Mouse (Mus musculus) stomach, embryonic 14.5 days (tissue): ENCODE measurements at regions not wholly inside any gene's neighbourhood (a gene's known extent, or its start where the extent isn't known, plus 50 kb on each side); places are given as distances from the start of the nearest gene placed in this dataset.

Source experiments
- ATAC-seq: fragments of 200-750 bp; cut with Nextera tagmentation; 2 replicates; pipeline ENCODE4 v1.8.0; 2017; ENCODE audit warnings: low read depth, moderate TSS enrichment; ENCODE audit not compliant: insufficient number of reproducible peaks, insufficient read depth, low FRiP score
- H3K27ac ChIP-seq: fragments of 300-500 bp; sonication (generic); 2 replicates; pipeline ENCODE4 v1.5.1; 2014; ENCODE audit warnings: mild to moderate bottlenecking, low read length, moderate library complexity, mixed read lengths
- H3K27me3 ChIP-seq: fragments of 300-500 bp; sonication (generic); 2 replicates; pipeline ENCODE4 v1.6.1; 2014; ENCODE audit warnings: low read length, control low read depth, mixed read lengths; ENCODE audit not compliant: control insufficient read depth, insufficient read depth
- H3K36me3 ChIP-seq: fragments of 300-500 bp; sonication (generic); 2 replicates; pipeline ENCODE4 v1.6.1; 2014; ENCODE audit warnings: mild to moderate bottlenecking, control low read depth, low read length, moderate library complexity, mixed read lengths; ENCODE audit not compliant: control insufficient read depth, insufficient read depth
- H3K4me1 ChIP-seq: fragments of 300-500 bp; sonication (generic); 2 replicates; pipeline ENCODE4 v1.6.1; 2014; ENCODE audit warnings: low read length, control low read depth, mixed read lengths; ENCODE audit not compliant: control insufficient read depth, insufficient read depth
- H3K4me2 ChIP-seq: fragments of 300-500 bp; sonication (generic); replicated peaks from 2 replicates; pipeline ENCODE4 v1.6.1; 2014; ENCODE audit warnings: low read depth, low read length, control low read depth
- H3K4me3 ChIP-seq: fragments of 300-500 bp; sonication (generic); 2 replicates; pipeline ENCODE4 v1.5.1; 2014; ENCODE audit warnings: low read depth, low read length, control low read depth
- H3K9ac ChIP-seq: fragments of 300-500 bp; sonication (generic); replicated peaks from 2 replicates; pipeline ENCODE4 v1.6.1; 2014; ENCODE audit warnings: low read depth, mild to moderate bottlenecking, control low read depth, low read length, moderate library complexity, mixed read lengths
- H3K9me3 ChIP-seq: fragments of 300-500 bp; sonication (generic); 2 replicates; pipeline ENCODE4 v1.6.1; 2016; ENCODE audit warnings: low read depth, low read length, control low read depth; ENCODE audit not compliant: control insufficient read depth
- WGBS: fragments of 180-500 bp; shearing (Covaris S2); extraction: QIAGEN DNeasy Blood & Tissue Kit; methylation state at CpG from one replicate; pipeline ENCODE4 v1.1.7; 2014; 5-methylcytosine and 5-hydroxymethylcytosine counted together

- Histone ChIP-seq H3K4me1 (peaks cover 8% of the 10 kb centered on the region), H3K9ac (peak overlapping the region; percentile 21; the same call in 1 of the 2 replicates), H3K4me2 (peak overlapping the region; percentile 83), H3K9me3 (no peaks in the 10 kb centered on the region), H3K27ac (peak overlapping the region; percentile 64), H3K27me3 (no peaks in the 10 kb centered on the region), H3K36me3 (no peaks in the 10 kb centered on the region), H3K4me3 (peak overlapping the region; percentile 45)
- 1% methylated on average over 38 of the region's 38 CpGs for WGBS
- peak; percentile 84 for ATAC-seq
Measured at GRCm38 (mm10) chr4:53217608-53218290, 58.1 kb upstream of the Abca1 start.

- no peak overlapping the region for H3K9ac ChIP-seq
- no peaks in the 10 kb centered on the region for H3K4me1 ChIP-seq
- H3K4me2 ChIP-seq = no peak overlapping the region
- H3K36me3 ChIP-seq = no peaks in the 10 kb centered on the region
- no peaks in the 10 kb centered on the region for H3K9me3 ChIP-seq
- no peaks in the 10 kb centered on the region for H3K27me3 ChIP-seq
- H3K4me3 ChIP-seq = no peak overlapping the region
- WGBS = 39% methylated on average over 4 of the region's 4 CpGs
- no peak overlapping the region for H3K27ac ChIP-seq
- ATAC-seq = no peak
Measured at GRCm38 (mm10) chr4:53212541-53212940, 52.8 kb upstream of the Abca1 start.

- Histone ChIP-seq H3K27me3 (no peaks in the 10 kb centered on the region), H3K36me3 (no peaks in the 10 kb centered on the region), H3K9ac (no peak overlapping the region), H3K4me1 (no peaks in the 10 kb centered on the region), H3K27ac (no peak overlapping the region), H3K4me3 (no peak overlapping the region), H3K9me3 (no peaks in the 10 kb centered on the region), H3K4me2 (no peak overlapping the region)
- no peak for ATAC-seq
- 78% methylated on average over 3 of the region's 3 CpGs for WGBS
Measured at GRCm38 (mm10) chr4:53210685-53211084, 51.0 kb upstream of the Abca1 start.
